Mouse (Mus musculus) heart, adult 11 months (tissue): ENCODE results near the gene Slc25a12.

Experiments
- DNase-seq: peaks from one replicate; pipeline ENCODE4 v3.0.0; 2022

Slc25a12 gene

GRCm38 (mm10) chr2:71303221-71303620, 64.3 kb downstream of the Slc25a12 start:
- DNase-seq: peak; percentile 76

GRCm38 (mm10) chr2:71302156-71302663, 65.3 kb downstream of the Slc25a12 start:
- DNase-seq: peak; percentile 30

GRCm38 (mm10) chr2:71298729-71299128, 68.8 kb downstream of the Slc25a12 start:
- DNase-seq: peak; percentile 17

GRCm38 (mm10) chr2:71297501-71297900, 70.0 kb downstream of the Slc25a12 start:
- no peak for DNase-seq

GRCm38 (mm10) chr2:71295844-71296243, 71.7 kb downstream of the Slc25a12 start:
- DNase-seq: peak; percentile 59

- DNase-seq: peak; percentile 58
These were observed 73.1 kb downstream of the Slc25a12 start for GRCm38 (mm10) chr2:71294489-71294888.

GRCm38 (mm10) chr2:71293983-71294382, 73.6 kb downstream of the Slc25a12 start:
- peak; percentile 28 for DNase-seq

- peak; percentile 65 for DNase-seq
These were observed 76.0 kb downstream of the Slc25a12 start for GRCm38 (mm10) chr2:71291566-71291965.

GRCm38 (mm10) chr2:71290107-71290775, 77.3 kb downstream of the Slc25a12 start:
- DNase-seq: peak; percentile 90

GRCm38 (mm10) chr2:71281981-71282380, 85.6 kb downstream of the Slc25a12 start:
- DNase-seq: no peak

GRCm38 (mm10) chr2:71278791-71279775, 88.5 kb downstream of the Slc25a12 start:
- peak; percentile 86 for DNase-seq

- DNase-seq: peak; percentile 75
These were observed 91.8 kb downstream of the Slc25a12 start for GRCm38 (mm10) chr2:71275734-71276133.

- peak; percentile 94 for DNase-seq
These were observed 93.4 kb downstream of the Slc25a12 start for GRCm38 (mm10) chr2:71273955-71274679.

- DNase-seq: peak; percentile 39
These were observed 97.5 kb downstream of the Slc25a12 start for GRCm38 (mm10) chr2:71270085-71270484.

- DNase-seq: peak; percentile 24
These were observed 98.2 kb downstream of the Slc25a12 start for GRCm38 (mm10) chr2:71269332-71269731.

- DNase-seq: peak; percentile 40
These were observed 98.9 kb downstream of the Slc25a12 start for GRCm38 (mm10) chr2:71268691-71269090.

- DNase-seq: peak; percentile 95
These were observed 103.0 kb downstream of the Slc25a12 start for GRCm38 (mm10) chr2:71264585-71264984.

- DNase-seq: peak; percentile 71
These were observed 111.0 kb downstream of the Slc25a12 start for GRCm38 (mm10) chr2:71256581-71256980.

GRCm38 (mm10) chr2:71254836-71255235, 112.7 kb downstream of the Slc25a12 start:
- peak; percentile 48 for DNase-seq

- peak; percentile 77 for DNase-seq
These were observed 116.7 kb downstream of the Slc25a12 start for GRCm38 (mm10) chr2:71250841-71251240.

- DNase-seq: no peak
These were observed 119.5 kb downstream of the Slc25a12 start for GRCm38 (mm10) chr2:71248071-71248470.

GRCm38 (mm10) chr2:71246096-71246495, 121.5 kb downstream of the Slc25a12 start:
- DNase-seq: no peak

- peak; percentile 87 for DNase-seq
These were observed 122.1 kb downstream of the Slc25a12 start for GRCm38 (mm10) chr2:71245416-71245815.
